Mouse (Mus musculus) myocyte (in vitro differentiated cells): Measurements from ENCODE around the gene Olfr279. TPM values are rescaled to one million over a fixed set of nuclear protein-coding genes. Genes with fewer than 3 reads are reported as not detected.

Source experiments
- H3K27me3 ChIP-seq: one replicate; pipeline ENCODE4 v1.6.1; 2011; ENCODE audit not compliant: control insufficient read depth, insufficient read depth, insufficient read length
- H3K36me3 ChIP-seq: one replicate; pipeline ENCODE4 v1.6.1; 2011; ENCODE audit not compliant: control insufficient read depth, insufficient read depth
- H3K4me2 ChIP-seq: one replicate; pipeline ENCODE4 v1.6.1; 2011; ENCODE audit warnings: low read depth, control low read depth
- H3K4me3 ChIP-seq: one replicate; pipeline ENCODE4 v1.5.1; 2011; ENCODE audit warnings: mild to moderate bottlenecking, control low read depth, moderate library complexity
- H3K79me2 ChIP-seq: one replicate; pipeline ENCODE4 v1.6.1; 2011; ENCODE audit not compliant: control insufficient read depth, insufficient read depth
- H3ac ChIP-seq: one replicate; pipeline ENCODE4 v1.6.1; 2011; ENCODE audit not compliant: control insufficient read depth, insufficient read length
- CEBPB ChIP-seq: IDR thresholded peaks from 2 replicates; pipeline ENCODE4 v1.6.1; 2011; ENCODE audit warnings: mild to moderate bottlenecking, moderate library complexity; ENCODE audit not compliant: poor library complexity, insufficient read depth, severe bottlenecking
- E2F4 ChIP-seq: IDR thresholded peaks from one replicate; pipeline ENCODE4 v1.6.1; 2011; ENCODE audit warnings: mild to moderate bottlenecking, control low read depth, moderate library complexity; ENCODE audit not compliant: insufficient read depth
- MAX ChIP-seq: IDR thresholded peaks from one replicate; pipeline ENCODE4 v1.6.1; 2011; ENCODE audit warnings: low read depth, mild to moderate bottlenecking, control low read depth
- MYOD1 ChIP-seq, 3 experiments: IDR thresholded peaks; one replicate each; pipeline ENCODE4 v1.6.1; 2011; ENCODE audit warnings: control low read depth in 2 of 3, low read depth in 2 of 3, mild to moderate bottlenecking in 2 of 3, moderate library complexity in 1 of 3; ENCODE audit not compliant: insufficient read length in 2 of 3, control insufficient read depth in 1 of 3
- MYOG ChIP-seq, 3 experiments: IDR thresholded peaks; one replicate each; pipeline ENCODE4 v1.6.1; 2011; ENCODE audit warnings: control low read depth in 2 of 3, low read depth in 2 of 3, mild to moderate bottlenecking in 2 of 3; ENCODE audit not compliant: insufficient read length in 2 of 3, control insufficient read depth in 1 of 3, insufficient read depth in 1 of 3
- POLR2A ChIP-seq: IDR thresholded peaks from one replicate; pipeline ENCODE4 v1.6.1; 2011; ENCODE audit warnings: low read depth, mild to moderate bottlenecking, control low read depth, moderate library complexity; ENCODE audit not compliant: insufficient read length
- POLR2AphosphoS2 ChIP-seq: IDR thresholded peaks from one replicate; pipeline ENCODE4 v1.6.1; 2011; ENCODE audit warnings: low read depth, control low read depth; ENCODE audit not compliant: insufficient read length
- REST ChIP-seq: IDR thresholded peaks from one replicate; pipeline ENCODE4 v1.6.1; 2011; ENCODE audit warnings: mild to moderate bottlenecking, control low read depth, moderate library complexity; ENCODE audit not compliant: insufficient read depth, insufficient read length
- SRF ChIP-seq: IDR thresholded peaks from one replicate; pipeline ENCODE4 v1.6.1; 2011; ENCODE audit warnings: low read depth; ENCODE audit not compliant: control insufficient read depth, insufficient read length
- TCF12 ChIP-seq: IDR thresholded peaks from one replicate; pipeline ENCODE4 v1.6.1; 2011; ENCODE audit warnings: mild to moderate bottlenecking, control low read depth; ENCODE audit not compliant: poor library complexity, insufficient read depth, severe bottlenecking
- TCF3 ChIP-seq: IDR thresholded peaks from one replicate; pipeline ENCODE4 v1.6.1; 2011; ENCODE audit warnings: low read depth, control low read depth; ENCODE audit not compliant: insufficient read length
- USF1 ChIP-seq: IDR thresholded peaks from one replicate; pipeline ENCODE4 v1.6.1; 2011; ENCODE audit warnings: low read depth, mild to moderate bottlenecking, control low read depth, moderate library complexity
- polyA plus RNA-seq: library from polyadenylated mRNA; unstranded; fragments of >200 nt; fragmentation: generic; extraction: Trizol; gene quantifications from one replicate; pipeline ENCODE4 v1.2.1, GENCODE M21; 2012; ENCODE audit warnings: missing spikeins

The Olfr279 gene
- polyA plus RNA-seq, 1 experiment, result not detected

- H3K27me3 ChIP-seq, result no peaks in the 10 kb centered on the region
- H3K79me2 ChIP-seq, result peaks cover 76% of the 10 kb centered on the region
- peaks cover 87% of the 10 kb centered on the region for H3K36me3 ChIP-seq
- no peak overlapping the region for H3K4me3 ChIP-seq
- TF ChIP-seq MYOG (IDR thresholded peaks at IDR 0.05; ENCODE audit: control insufficient read depth in 1 of 3, insufficient read depth in 1 of 3, insufficient read length in 2 of 3, low read depth in 2 of 3), result peak in 1 of 3 experiments; percentile 62
- TF ChIP-seq CEBPB, result no peak
- TF ChIP-seq SRF, result no peak
- peak in 2 of 3 experiments; percentile 47 to 68 for TF ChIP-seq MYOD1 (IDR thresholded peaks at IDR 0.05; ENCODE audit: control insufficient read depth in 1 of 3, insufficient read length in 2 of 3, low read depth in 2 of 3)
- no peak for TF ChIP-seq POLR2A
- TF ChIP-seq TCF12, result peak; percentile 26
- TF ChIP-seq USF1, result no peak
- no peak for TF ChIP-seq POLR2AphosphoS2
- no peak for TF ChIP-seq TCF3
- H3K4me2 ChIP-seq, result peak overlapping the region; percentile 66
- H3ac ChIP-seq, result no peak overlapping the region
Observed at GRCm38 (mm10) chr15:98527056-98527771, 35.0 kb downstream of the Olfr279 start.

GRCm38 (mm10) chr15:98528066-98528563 is 35.9 kb downstream of the Olfr279 start:
- peaks cover 76% of the 10 kb centered on the region for H3K79me2 ChIP-seq
- peaks cover 78% of the 10 kb centered on the region for H3K36me3 ChIP-seq
- no peak overlapping the region for H3ac ChIP-seq
- no peak overlapping the region for H3K4me3 ChIP-seq
- H3K27me3 ChIP-seq, result no peaks in the 10 kb centered on the region
- no peak for TF ChIP-seq SRF
- TF ChIP-seq REST, result no peak
- no peak for TF ChIP-seq E2F4
- no peak for TF ChIP-seq MAX
- TF ChIP-seq MYOD1 (IDR thresholded peaks at IDR 0.05; ENCODE audit: control insufficient read depth in 1 of 3, insufficient read length in 2 of 3, low read depth in 2 of 3), result no peak
- TF ChIP-seq TCF12, result no peak
- no peak for TF ChIP-seq POLR2A
- TF ChIP-seq TCF3, result no peak
- TF ChIP-seq CEBPB, result no peak
- no peak for TF ChIP-seq POLR2AphosphoS2
- no peak for TF ChIP-seq USF1
- no peak for TF ChIP-seq MYOG (IDR thresholded peaks at IDR 0.05; ENCODE audit: control insufficient read depth in 1 of 3, insufficient read depth in 1 of 3, insufficient read length in 2 of 3, low read depth in 2 of 3)
- H3K4me2 ChIP-seq, result peak overlapping the region; percentile 66

GRCm38 (mm10) chr15:98532281-98532680 is 40.1 kb downstream of the Olfr279 start:
- no peaks in the 10 kb centered on the region for H3K27me3 ChIP-seq
- peaks cover 44% of the 10 kb centered on the region for H3K79me2 ChIP-seq
- H3K36me3 ChIP-seq, result peaks cover 41% of the 10 kb centered on the region
- H3ac ChIP-seq, result peak overlapping the region; percentile 95
- peak overlapping the region; percentile 89 for H3K4me3 ChIP-seq
- peak in 2 of 3 experiments; percentile 6 to 44 for TF ChIP-seq MYOD1 (IDR thresholded peaks at IDR 0.05; ENCODE audit: control insufficient read depth in 1 of 3, insufficient read length in 2 of 3, low read depth in 2 of 3)
- TF ChIP-seq USF1, result peak; percentile 76
- TF ChIP-seq POLR2A, result peak; percentile 35
- TF ChIP-seq MYOG (IDR thresholded peaks at IDR 0.05; ENCODE audit: control insufficient read depth in 1 of 3, insufficient read depth in 1 of 3, insufficient read length in 2 of 3, low read depth in 2 of 3), result peak in 1 of 3 experiments; percentile 31
- 0 out of 2 replicates have a peak, but pooled peaks have one; percentile 40 for TF ChIP-seq CEBPB
- TF ChIP-seq POLR2AphosphoS2, result peak; percentile 77
- no peak for TF ChIP-seq E2F4
- TF ChIP-seq SRF, result no peak
- peak; percentile 91 for TF ChIP-seq MAX
- H3K4me2 ChIP-seq, result peak overlapping the region; percentile 88

- Histone ChIP-seq H3K4me2 (peak overlapping the region; percentile 88), H3K36me3 (peaks cover 33% of the 10 kb centered on the region), H3K79me2 (peaks cover 44% of the 10 kb centered on the region), H3ac (peak overlapping the region; percentile 95), H3K27me3 (no peaks in the 10 kb centered on the region), H3K4me3 (peak overlapping the region; percentile 89)
- TF ChIP-seq POLR2A (peak; percentile 25), USF1 (peak; percentile 31), MAX (no peak), CEBPB (no peak), REST (no peak)
Observed at GRCm38 (mm10) chr15:98533035-98533531, 40.9 kb downstream of the Olfr279 start.
